Mouse (Mus musculus) liver, adult 2 months (tissue): ENCODE data around the gene Fuca1. TPM values are rescaled to one million over a fixed set of nuclear protein-coding genes. Genes with fewer than 3 reads are reported as not detected.
A peak's percentile ranks its signal among the peaks of the same experiment; 100 is the strongest.

Experiments used
- DNase-seq: peaks from one replicate; pipeline ENCODE4 v3.0.0-alpha.2; 2011; ENCODE audit warnings: low read depth, low spot score; ENCODE audit errors: extremely low read depth
- H3K27ac ChIP-seq: fragments of 200-500 bp; replicated peaks from 2 replicates; pipeline ENCODE4 v1.5.1; 2012; ENCODE audit warnings: low read depth, mild to moderate bottlenecking, control low read depth, inconsistent platforms, low read length; ENCODE audit not compliant: insufficient read depth
- H3K27me3 ChIP-seq: fragments of 200-500 bp; 2 replicates; pipeline ENCODE4 v1.6.1; 2012; ENCODE audit warnings: mild to moderate bottlenecking, moderate library complexity, low read length, inconsistent platforms; ENCODE audit not compliant: control insufficient read depth, insufficient read depth
- H3K36me3 ChIP-seq: fragments of 200-500 bp; 2 replicates; pipeline ENCODE4 v1.6.1; 2012; ENCODE audit warnings: low read length, inconsistent platforms; ENCODE audit not compliant: control insufficient read depth, insufficient read depth
- H3K4me1 ChIP-seq: fragments of 200-500 bp; 2 replicates; pipeline ENCODE4 v1.6.1; 2011; ENCODE audit warnings: low read length; ENCODE audit not compliant: control insufficient read depth, insufficient read depth
- H3K4me3 ChIP-seq: fragments of 200-500 bp; 2 replicates; pipeline ENCODE4 v1.5.1; 2011; ENCODE audit warnings: low read depth, mild to moderate bottlenecking, control low read depth, low read length, moderate library complexity; ENCODE audit not compliant: insufficient read depth
- H3K79me2 ChIP-seq: fragments of 200-500 bp; 2 replicates; pipeline ENCODE4 v1.6.1; 2012; ENCODE audit warnings: inconsistent platforms, mild to moderate bottlenecking, low read length, moderate library complexity; ENCODE audit not compliant: control insufficient read depth, insufficient read depth
- H3K9ac ChIP-seq: fragments of 200-500 bp; 2 replicates; pipeline ENCODE4 v1.6.1; 2012; ENCODE audit warnings: low read depth, mild to moderate bottlenecking, control low read depth, inconsistent platforms, low read length
- CTCF ChIP-seq: fragments of 200-500 bp; IDR thresholded peaks from 2 replicates; pipeline ENCODE4 v1.5.1; 2011; ENCODE audit warnings: low read depth, low read length, control low read depth
- POLR2A ChIP-seq: fragments of 200-500 bp; IDR thresholded peaks from 2 replicates; pipeline ENCODE4 v1.6.1; 2011; ENCODE audit warnings: low read length, control low read depth; ENCODE audit not compliant: insufficient read depth; ENCODE audit errors: extremely low read depth
- WGBS: fragments of 180-500 bp; shearing (Covaris S2); methylation state at CpG from one replicate; pipeline ENCODE4 v1.1.7; 2018; 5-methylcytosine and 5-hydroxymethylcytosine counted together
- polyA plus RNA-seq: library from polyadenylated mRNA; depleted of rRNA; stranded (reverse); fragments of >200 nt; gene quantifications from 2 replicates; pipeline ENCODE4 v1.2.3, GENCODE M21; 2012
- total RNA-seq: library from RNA; depleted of rRNA; stranded (reverse); fragments of >200 nt; gene quantifications from 2 replicates; pipeline ENCODE4 v1.2.3, GENCODE M21; 2014

The Fuca1 gene
- total and polyA plus RNA-seq, 2 experiments: 46.4 to 54.9 TPM

DNA sequence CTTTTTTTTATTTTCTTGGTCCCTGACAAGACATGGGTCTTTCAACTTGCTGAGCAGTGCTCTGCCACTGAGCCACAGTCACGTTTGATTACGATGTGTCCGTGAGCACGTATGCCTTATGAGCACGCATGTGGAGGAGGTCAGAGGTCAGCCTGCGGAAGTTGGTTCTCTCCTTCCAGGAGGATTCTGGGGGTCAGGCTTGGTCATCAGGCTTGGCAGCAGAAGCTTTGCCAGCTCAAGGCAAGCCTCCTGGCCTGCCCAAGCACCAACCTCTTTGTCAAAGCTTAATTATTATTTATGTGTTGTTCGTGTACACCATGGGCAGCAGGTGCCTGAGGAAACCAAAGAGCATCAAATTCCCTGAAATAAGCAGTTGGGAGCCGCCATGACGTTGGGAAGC, 7.8 kb downstream of the Fuca1 start:
- Histone ChIP-seq H3K9ac (no peak overlapping the region), H3K27ac (no peak overlapping the region), H3K36me3 (peaks cover 6% of the 10 kb centered on the region), H3K79me2 (no peaks in the 10 kb centered on the region), H3K27me3 (no peaks in the 10 kb centered on the region), H3K4me3 (no peak overlapping the region), H3K4me1 (no peaks in the 10 kb centered on the region)
- 93% methylated on average over 9 of the region's 9 CpGs for WGBS
- no peak for TF ChIP-seq CTCF
- TF ChIP-seq POLR2A: no peak
- DNase-seq: no peak

DNA sequence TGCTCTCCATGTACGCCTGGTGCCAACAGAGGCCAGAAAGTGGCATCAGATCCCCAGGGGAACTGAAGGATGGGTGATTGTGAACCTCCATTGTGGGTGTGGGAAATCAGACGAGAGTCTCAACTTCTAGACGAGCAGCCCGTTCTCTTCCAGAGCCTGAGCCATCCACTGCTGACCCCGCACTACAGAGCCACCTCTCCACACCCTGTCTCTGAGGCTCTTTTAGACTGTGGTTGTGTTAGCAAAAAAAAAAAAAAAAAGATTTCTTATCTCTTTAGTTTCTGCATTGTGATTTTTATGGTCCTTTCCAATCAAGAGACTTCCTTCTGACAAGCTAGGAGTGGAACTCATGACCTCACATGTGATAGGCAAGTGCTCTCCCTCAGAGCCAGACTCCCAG, 8.9 kb downstream of the Fuca1 start:
- no peaks in the 10 kb centered on the region for H3K27me3 ChIP-seq
- no peak overlapping the region for H3K4me3 ChIP-seq
- H3K36me3 ChIP-seq: peaks cover 13% of the 10 kb centered on the region
- WGBS: 93% methylated on average over 5 of the region's 5 CpGs
- H3K79me2 ChIP-seq: no peaks in the 10 kb centered on the region
- H3K9ac ChIP-seq: no peak overlapping the region
- DNase-seq: no peak
- no peak overlapping the region for H3K27ac ChIP-seq
- H3K4me1 ChIP-seq: no peaks in the 10 kb centered on the region
- TF ChIP-seq CTCF: no peak
- TF ChIP-seq POLR2A: no peak

DNA sequence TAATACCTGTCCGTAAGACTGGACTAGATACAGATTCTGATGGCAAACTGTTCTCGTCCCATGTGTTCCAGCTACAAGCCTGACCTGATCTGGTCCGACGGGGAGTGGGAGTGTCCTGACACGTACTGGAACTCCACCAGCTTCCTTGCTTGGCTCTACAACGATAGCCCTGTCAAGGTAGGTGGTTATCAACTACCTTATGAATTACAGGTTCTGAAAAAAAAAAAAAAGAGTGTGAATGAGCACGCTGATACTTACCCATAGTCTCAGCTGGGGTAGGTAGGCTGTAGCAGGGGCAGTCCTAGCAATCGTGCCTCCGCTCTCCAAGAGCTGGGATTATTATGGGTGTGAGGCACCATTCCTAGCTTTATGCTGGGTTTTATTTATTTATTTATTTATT, 9.3 kb downstream of the Fuca1 start:
- Histone ChIP-seq H3K27me3 (no peaks in the 10 kb centered on the region), H3K36me3 (peaks cover 13% of the 10 kb centered on the region), H3K9ac (no peak overlapping the region), H3K4me3 (no peak overlapping the region), H3K79me2 (no peaks in the 10 kb centered on the region), H3K27ac (no peak overlapping the region), H3K4me1 (no peaks in the 10 kb centered on the region)
- no peak for DNase-seq
- no peak for TF ChIP-seq POLR2A
- TF ChIP-seq CTCF: no peak
- WGBS: 82% methylated on average over 9 of the region's 9 CpGs

GRCm38 (mm10) chr4:135930239-135930638, 9.7 kb downstream of the Fuca1 start:
- H3K27me3 ChIP-seq: no peaks in the 10 kb centered on the region
- no peak for TF ChIP-seq POLR2A
- TF ChIP-seq CTCF: no peak
- no peak overlapping the region for H3K9ac ChIP-seq
- WGBS: 95% methylated on average over 8 of the region's 8 CpGs
- H3K4me1 ChIP-seq: no peaks in the 10 kb centered on the region
- no peak for DNase-seq
- no peak overlapping the region for H3K27ac ChIP-seq
- H3K36me3 ChIP-seq: peaks cover 13% of the 10 kb centered on the region
- no peak overlapping the region for H3K4me3 ChIP-seq
- H3K79me2 ChIP-seq: no peaks in the 10 kb centered on the region

GRCm38 (mm10) chr4:135931832-135932231, 11.3 kb downstream of the Fuca1 start:
- no peak for DNase-seq
- no peaks in the 10 kb centered on the region for H3K4me1 ChIP-seq
- no peaks in the 10 kb centered on the region for H3K79me2 ChIP-seq
- TF ChIP-seq CTCF: peak; percentile 65; the same call in 1 of the 2 replicates
- no peak for TF ChIP-seq POLR2A
- H3K36me3 ChIP-seq: peaks cover 8% of the 10 kb centered on the region
- no peak overlapping the region for H3K27ac ChIP-seq
- no peaks in the 10 kb centered on the region for H3K27me3 ChIP-seq
- 71% methylated on average over 5 of the region's 5 CpGs for WGBS
- H3K9ac ChIP-seq: no peak overlapping the region
- H3K4me3 ChIP-seq: no peak overlapping the region

GRCm38 (mm10) chr4:135934708-135935500, 14.4 kb downstream of the Fuca1 start:
- Histone ChIP-seq H3K36me3 (peaks cover 17% of the 10 kb centered on the region), H3K4me1 (no peaks in the 10 kb centered on the region), H3K4me3 (no peak overlapping the region), H3K79me2 (no peaks in the 10 kb centered on the region), H3K27ac (no peak overlapping the region), H3K27me3 (no peaks in the 10 kb centered on the region), H3K9ac (no peak overlapping the region)
- WGBS: 87% methylated on average over 12 of the region's 12 CpGs
- DNase-seq: no peak
- TF ChIP-seq POLR2A (no peak), CTCF (no peak)
